Comparison of ENCODE assay signal across 8 mouse cellular contexts in genomic region chrX:52745462-52745861, GRCm38 (mm10). TPM values are rescaled to one million over a fixed set of nuclear protein-coding genes. Genes with fewer than 3 reads are reported as not detected.
DNase-seq lines count a peak whose midpoint lies in the region; ATAC-seq lines count a peak whose summit lies in the region.

No protein-coding gene starts in this region.

- H3K9ac ChIP-seq in kidney, embryonic 16.5 days (replicated peaks; ENCODE audit: low read length), result no peak overlapping the region
- no peak overlapping the region for H3K9ac ChIP-seq in midbrain, embryonic 15.5 days

- H3K4me2 ChIP-seq in kidney, embryonic 16.5 days (replicated peaks; ENCODE audit: low read depth, low read length), result peak overlapping the region; percentile 80; the same call in 1 of the 2 replicates
- peak overlapping the region; percentile 95; the same call in 1 of the 2 replicates for H3K4me2 ChIP-seq in midbrain, embryonic 15.5 days

- no peaks in the 10 kb centered on the region for H3K36me3 ChIP-seq in kidney, embryonic 16.5 days (ENCODE audit: insufficient read depth, low read length)
- no peaks in the 10 kb centered on the region for H3K36me3 ChIP-seq in embryonic facial prominence, embryonic 10.5 days (replicated peaks)
- no peaks in the 10 kb centered on the region for H3K36me3 ChIP-seq in midbrain, embryonic 15.5 days (replicated peaks)

- no peak overlapping the region for H3K4me3 ChIP-seq in kidney, embryonic 16.5 days (ENCODE audit: low read length)
- H3K4me3 ChIP-seq in embryonic facial prominence, embryonic 10.5 days, result peak overlapping the region; percentile 65; the same call in 1 of the 2 replicates
- H3K4me3 ChIP-seq in midbrain, embryonic 15.5 days, result no peak overlapping the region

- no peak for DNase-seq in kidney, adult 8-10 months
- peak; percentile 90 for DNase-seq in ZHBTc4 (ENCODE audit: low read depth, low spot score)
- no peak for DNase-seq in embryonic facial prominence, embryonic 10.5 days (ENCODE audit: low spot score)
- DNase-seq in c-Kit-positive CD71-positive TER-119-positive erythroid progenitor cells, embryonic 14.5 days (ENCODE audit: low spot score), result no peak
- no peak for DNase-seq in left cerebral cortex, adult 11 months (ENCODE audit: low spot score)
- no peak for DNase-seq in left cerebral cortex, postnatal 36 days (ENCODE audit: low spot score in 2 of 2)

- no peak overlapping the region for H3K27ac ChIP-seq in kidney, embryonic 16.5 days (ENCODE audit: low read length)
- no peak overlapping the region; the same call in 1 of the 2 replicates for H3K27ac ChIP-seq in embryonic facial prominence, embryonic 10.5 days (replicated peaks)
- no peak overlapping the region for H3K27ac ChIP-seq in midbrain, embryonic 15.5 days

- ATAC-seq in kidney, embryonic 16.5 days (ENCODE audit: low FRiP score, low TSS enrichment), result no peak
- no peak for ATAC-seq in midbrain, embryonic 15.5 days (replicated peaks)

- no peaks in the 10 kb centered on the region for H3K9me3 ChIP-seq in kidney, embryonic 16.5 days (ENCODE audit: low read length)
- H3K9me3 ChIP-seq in embryonic facial prominence, embryonic 10.5 days, result no peaks in the 10 kb centered on the region
- no peaks in the 10 kb centered on the region for H3K9me3 ChIP-seq in midbrain, embryonic 15.5 days

- WGBS in kidney, embryonic 16.5 days, result 17% methylated on average over 8 of the region's 8 CpGs
- WGBS in embryonic facial prominence, embryonic 10.5 days, result 10% methylated on average over 8 of the region's 8 CpGs
- WGBS in midbrain, embryonic 15.5 days, result 16% methylated on average over 8 of the region's 8 CpGs

- no peaks in the 10 kb centered on the region for H3K4me1 ChIP-seq in kidney, embryonic 16.5 days (ENCODE audit: insufficient read depth, low read length)
- peaks cover 22% of the 10 kb centered on the region for H3K4me1 ChIP-seq in embryonic facial prominence, embryonic 10.5 days
- H3K4me1 ChIP-seq in midbrain, embryonic 15.5 days, result peaks cover 4% of the 10 kb centered on the region; the same call in 1 of the 2 replicates

- intact Hi-C loops in left cerebral cortex, postnatal 36 days (cut with DNase I), result no loop called here

- H3K27me3 ChIP-seq in kidney, embryonic 16.5 days (ENCODE audit: insufficient read depth, low read length), result peaks cover 32% of the 10 kb centered on the region
- peaks cover 23% of the 10 kb centered on the region for H3K27me3 ChIP-seq in embryonic facial prominence, embryonic 10.5 days (replicated peaks; ENCODE audit: low read depth, poor library complexity, severe bottlenecking)
- no peaks in the 10 kb centered on the region; the same call in 1 of the 2 replicates for H3K27me3 ChIP-seq in midbrain, embryonic 15.5 days (replicated peaks)

RNA-seq across cellular contexts. Expression of gene Ccdc160, which starts 45.5 kb away (rescaled TPM):
- 6.3 and 7.2 TPM in 2 replicates for polyA plus RNA-seq in kidney, embryonic 16.5 days (2015; fragmentation: Nextera tagmentation; extraction: Ambion mirVana)
- polyA plus RNA-seq in embryonic facial prominence, embryonic 10.5 days (2016; fragmentation: Nextera tagmentation; extraction: Ambion mirVana), result 5.0 and 5.8 TPM in 2 replicates
- 5.8 and 7.9 TPM in 2 replicates for polyA plus RNA-seq in midbrain, embryonic 15.5 days (2015; fragmentation: Nextera tagmentation; extraction: Ambion mirVana)
- total RNA-seq in left cerebral cortex, postnatal 36 days (2021), result 1 to 10 TPM; 2.4 to 2.7 TPM
